Mouse (Mus musculus) neural tube, embryonic 12.5 days (tissue): ENCODE data around the gene Sytl3. TPM values are rescaled to one million over a fixed set of nuclear protein-coding genes. Genes with fewer than 3 reads are reported as not detected.

Experiments
- ATAC-seq: fragments of 200-750 bp; cut with Nextera tagmentation; 2 replicates; pipeline ENCODE4 v1.8.0; 2017; ENCODE audit warnings: low read depth, mild to moderate bottlenecking, moderate TSS enrichment, moderate library complexity; ENCODE audit not compliant: low FRiP score
- H3K27ac ChIP-seq: fragments of 300-500 bp; sonication (generic); 2 replicates; pipeline ENCODE4 v1.5.1; 2016
- H3K27me3 ChIP-seq: fragments of 300-500 bp; sonication (generic); replicated peaks from 2 replicates; pipeline ENCODE4 v1.6.1; 2016; ENCODE audit warnings: mild to moderate bottlenecking
- H3K36me3 ChIP-seq: fragments of 300-500 bp; sonication (generic); 2 replicates; pipeline ENCODE4 v1.6.1; 2016; ENCODE audit warnings: mild to moderate bottlenecking
- H3K4me1 ChIP-seq: fragments of 300-500 bp; sonication (generic); 2 replicates; pipeline ENCODE4 v1.6.1; 2016
- H3K4me2 ChIP-seq: fragments of 300-500 bp; sonication (generic); replicated peaks from 2 replicates; pipeline ENCODE4 v1.6.1; 2016; ENCODE audit warnings: mild to moderate bottlenecking
- H3K4me3 ChIP-seq: fragments of 300-500 bp; sonication (generic); 2 replicates; pipeline ENCODE4 v1.5.1; 2016
- H3K9ac ChIP-seq: fragments of 300-500 bp; sonication (generic); 2 replicates; pipeline ENCODE4 v1.6.1; 2016; ENCODE audit warnings: mild to moderate bottlenecking
- H3K9me3 ChIP-seq: fragments of 300-500 bp; sonication (generic); 2 replicates; pipeline ENCODE4 v1.6.1; 2016; ENCODE audit warnings: mild to moderate bottlenecking
- WGBS: fragments of 180-500 bp; shearing (Covaris S2); methylation state at CpG from one replicate; pipeline ENCODE4 v1.1.7; 2016; 5-methylcytosine and 5-hydroxymethylcytosine counted together
- polyA plus RNA-seq: library from polyadenylated mRNA; unstranded; fragments of >200 nt; fragmentation: Nextera tagmentation; extraction: Ambion mirVana; gene quantifications from 2 replicates; pipeline ENCODE4 v1.2.1, GENCODE M21; 2016

Sytl3 gene
- polyA plus RNA-seq, 1 experiment from 2014 or later, result 0.16 TPM

DNA sequence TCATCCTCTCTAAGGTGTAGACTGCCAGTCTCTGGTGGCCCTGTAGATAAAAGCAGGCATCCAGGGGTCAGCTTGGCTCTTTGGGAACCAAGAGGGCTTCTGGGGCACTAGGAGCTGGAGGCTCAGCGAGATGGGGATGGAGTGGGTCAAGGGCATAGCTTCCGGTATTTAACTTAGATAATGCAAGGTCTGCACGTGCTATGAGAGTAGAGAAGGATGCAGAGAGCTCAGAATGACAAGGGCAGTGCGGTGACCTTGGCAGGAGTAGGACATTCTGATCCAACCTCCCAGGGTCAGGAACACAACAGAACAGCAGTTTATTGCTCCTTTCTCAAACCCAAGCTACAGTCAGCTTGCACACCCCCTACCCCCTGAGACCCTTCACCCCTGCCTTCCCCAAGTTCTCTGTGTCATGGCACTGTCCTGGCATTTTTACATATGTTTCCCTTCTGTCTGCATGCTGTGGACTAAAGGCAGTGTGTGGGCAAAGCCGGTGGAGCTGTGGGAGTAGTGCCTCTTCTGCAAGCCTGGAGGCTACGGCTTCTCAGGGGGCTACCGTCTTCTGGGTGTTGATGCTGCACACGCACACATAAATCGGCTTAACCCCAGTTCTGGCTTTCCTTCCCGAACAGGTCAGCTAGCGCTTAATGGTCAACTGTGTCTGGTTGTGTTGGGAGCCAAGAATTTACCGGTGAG, 76.0 kb downstream of the Sytl3 start:
- Histone ChIP-seq H3K4me1 (peaks cover 5% of the 10 kb centered on the region; the same call in 1 of the 2 replicates), H3K4me3 (no peak overlapping the region), H3K9me3 (no peaks in the 10 kb centered on the region), H3K36me3 (peaks cover 16% of the 10 kb centered on the region), H3K9ac (no peak overlapping the region), H3K4me2 (no peak overlapping the region), H3K27ac (no peak overlapping the region), H3K27me3 (no peaks in the 10 kb centered on the region)
- no peak for ATAC-seq
- WGBS, result 93% methylated on average over 12 of the region's 12 CpGs

DNA sequence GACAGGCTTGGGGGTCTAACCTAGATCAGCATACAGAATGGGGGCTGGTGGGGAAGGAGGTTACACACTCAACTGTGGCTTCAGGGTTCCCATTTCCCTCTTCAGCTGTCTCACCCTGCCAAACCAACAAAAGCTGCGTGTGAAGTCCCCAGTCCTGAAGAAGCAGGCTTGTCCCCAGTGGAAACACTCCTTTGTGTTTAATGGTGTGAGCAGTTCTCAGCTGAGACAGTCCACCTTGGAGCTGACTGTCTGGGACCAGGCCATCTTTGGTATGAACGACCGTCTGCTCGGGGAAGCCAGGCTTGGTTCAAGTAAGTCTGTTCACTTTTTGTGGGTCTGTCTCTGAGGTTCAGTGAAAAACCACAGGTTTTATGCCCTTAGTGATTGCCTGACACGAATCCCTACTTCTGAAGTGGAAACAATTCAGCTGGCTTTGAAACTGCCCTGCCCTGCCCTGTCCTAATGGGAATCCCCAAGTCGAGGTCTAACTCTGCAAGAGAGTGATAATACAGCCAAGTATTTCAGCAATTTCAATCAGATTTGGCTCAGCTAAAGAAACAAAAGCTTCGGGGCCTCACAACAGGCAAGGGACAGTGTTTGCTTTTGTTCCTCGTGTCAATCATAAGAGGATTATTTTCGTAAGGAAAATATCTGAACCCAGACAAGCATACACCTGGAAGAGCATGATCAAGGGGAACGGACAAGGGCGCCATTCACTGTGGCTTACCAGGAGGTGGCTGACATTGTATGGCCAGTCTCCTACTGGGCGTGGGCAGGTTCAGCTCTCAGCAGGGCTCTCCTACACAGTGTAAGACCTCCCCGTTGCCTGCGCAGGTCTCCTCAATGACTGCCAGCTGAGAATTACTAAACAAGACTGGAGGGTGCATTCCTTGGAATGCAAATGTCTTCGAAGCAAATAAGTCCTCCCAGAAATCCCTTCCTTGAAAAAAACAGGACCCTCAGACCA, 77.7 kb downstream of the Sytl3 start:
- H3K27ac ChIP-seq, result no peak overlapping the region
- no peak for ATAC-seq
- H3K4me2 ChIP-seq, result no peak overlapping the region
- H3K36me3 ChIP-seq, result peaks cover 31% of the 10 kb centered on the region
- H3K27me3 ChIP-seq, result no peaks in the 10 kb centered on the region
- no peaks in the 10 kb centered on the region for H3K9me3 ChIP-seq
- H3K4me1 ChIP-seq, result peaks cover 16% of the 10 kb centered on the region
- 40% methylated on average over 15 of the region's 15 CpGs for WGBS
- H3K4me3 ChIP-seq, result no peak overlapping the region
- no peak overlapping the region for H3K9ac ChIP-seq

DNA sequence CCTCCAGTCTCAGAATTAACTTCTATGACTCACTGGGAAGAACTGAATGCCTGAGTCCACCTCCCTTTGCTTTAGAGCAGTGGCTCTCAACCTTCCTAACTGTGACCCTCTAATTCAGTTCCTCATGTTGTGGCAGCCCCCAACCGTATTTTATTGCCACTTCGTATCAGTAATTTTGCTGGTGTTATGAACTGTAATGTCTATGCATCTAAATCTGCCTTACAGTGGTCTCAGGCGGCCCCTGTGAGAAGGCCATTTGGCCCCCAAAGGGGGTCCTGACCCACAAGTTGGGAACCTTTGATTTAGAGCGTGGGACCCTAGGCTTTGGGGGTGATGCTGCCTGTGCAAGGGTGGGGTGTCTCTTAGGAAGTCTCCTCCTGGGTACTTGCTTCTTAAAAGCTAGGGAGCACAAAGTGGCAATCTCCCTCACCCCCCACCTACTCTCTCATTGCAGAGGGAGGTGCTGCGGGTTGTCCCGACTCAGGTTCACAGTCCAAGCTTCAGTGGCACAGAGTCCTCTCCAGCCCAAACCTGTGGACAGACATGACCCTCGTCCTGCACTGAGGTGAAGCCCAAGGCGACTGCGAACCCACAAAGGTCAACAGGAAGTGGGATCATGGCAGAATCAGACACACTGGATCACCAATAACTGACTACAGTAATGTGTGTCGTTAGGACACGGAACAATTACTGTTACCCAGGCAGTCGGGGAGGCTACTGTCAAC, 78.5 kb downstream of the Sytl3 start:
- H3K9me3 ChIP-seq, result no peaks in the 10 kb centered on the region
- H3K9ac ChIP-seq, result no peak overlapping the region
- peaks cover 35% of the 10 kb centered on the region for H3K36me3 ChIP-seq
- H3K4me3 ChIP-seq, result no peak overlapping the region
- peaks cover 25% of the 10 kb centered on the region for H3K4me1 ChIP-seq
- no peak overlapping the region for H3K4me2 ChIP-seq
- no peak for ATAC-seq
- WGBS, result 77% methylated on average over 12 of the region's 12 CpGs
- no peak overlapping the region for H3K27ac ChIP-seq
- no peaks in the 10 kb centered on the region for H3K27me3 ChIP-seq

DNA sequence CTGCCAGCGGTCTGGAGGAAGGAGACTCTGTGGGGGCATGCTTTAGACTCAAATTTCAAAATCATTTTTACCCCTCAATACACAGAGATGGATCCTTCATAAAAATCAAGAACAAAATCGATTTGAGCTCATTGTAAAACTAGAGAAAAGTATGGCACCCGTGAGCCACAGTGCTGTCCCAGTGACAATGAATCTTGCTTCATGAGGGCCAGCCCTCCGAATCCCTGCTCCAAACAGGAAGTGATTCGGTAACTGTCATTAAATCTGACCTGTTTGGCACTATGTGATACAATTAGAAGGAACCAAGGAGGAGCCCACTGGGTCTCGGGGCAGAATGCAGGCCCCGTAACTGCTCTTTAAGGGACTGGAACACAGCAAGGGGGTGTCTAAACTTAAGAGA, 79.9 kb downstream of the Sytl3 start:
- Histone ChIP-seq H3K36me3 (peaks cover 39% of the 10 kb centered on the region), H3K4me1 (peaks cover 32% of the 10 kb centered on the region), H3K9me3 (no peaks in the 10 kb centered on the region), H3K4me2 (no peak overlapping the region), H3K27me3 (no peaks in the 10 kb centered on the region), H3K4me3 (no peak overlapping the region), H3K9ac (no peak overlapping the region), H3K27ac (no peak overlapping the region)
- no peak for ATAC-seq
- 89% methylated on average over 7 of the region's 7 CpGs for WGBS

DNA sequence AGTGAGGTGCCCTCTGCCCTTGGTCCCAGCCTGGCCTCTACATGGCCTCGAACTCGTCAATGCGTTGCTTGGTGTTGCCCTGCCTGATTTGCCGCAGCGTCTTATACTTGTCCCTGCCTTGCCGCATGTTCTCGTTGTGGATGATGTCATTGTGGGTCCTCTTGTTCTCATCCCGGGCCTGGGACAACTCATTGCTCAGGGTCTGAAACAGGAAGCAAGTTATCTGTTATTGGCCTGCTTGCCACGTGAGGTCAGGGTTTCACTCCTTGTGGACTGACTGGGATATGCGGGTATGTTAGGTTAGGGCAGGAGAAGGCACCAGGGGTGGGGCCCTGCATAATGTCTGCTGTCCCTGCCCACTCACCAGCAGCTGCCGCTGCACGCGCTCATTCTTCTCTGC, 80.4 kb downstream of the Sytl3 start:
- H3K4me1 ChIP-seq, result peaks cover 34% of the 10 kb centered on the region

DNA sequence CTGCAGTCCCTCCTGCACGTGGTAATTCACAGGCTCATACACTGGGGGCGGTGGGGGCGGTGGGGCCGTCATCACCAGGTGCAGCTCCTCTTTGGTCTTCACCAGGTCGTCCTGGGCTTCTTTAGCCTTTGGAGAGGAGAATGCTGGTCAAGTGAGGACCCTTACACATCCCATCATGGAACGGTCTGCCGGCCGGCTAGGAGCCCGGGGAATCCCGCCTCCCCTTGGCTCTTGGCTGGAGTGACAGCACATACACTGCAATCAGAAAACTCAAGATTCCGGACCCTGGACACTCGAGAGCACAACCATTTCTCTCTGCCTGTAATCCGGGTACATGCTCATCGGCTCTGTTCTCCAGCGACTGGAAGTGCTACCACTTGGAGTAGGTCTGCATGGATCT, 80.9 kb downstream of the Sytl3 start:
- no peak overlapping the region for H3K27ac ChIP-seq
- no peak for ATAC-seq

More for the DNA sequence above, 80.4 kb downstream of the Sytl3 start:
- Histone ChIP-seq H3K9ac (no peak overlapping the region), H3K36me3 (peaks cover 39% of the 10 kb centered on the region), H3K27ac (no peak overlapping the region), H3K27me3 (no peaks in the 10 kb centered on the region), H3K4me3 (no peak overlapping the region), H3K4me2 (no peak overlapping the region), H3K9me3 (no peaks in the 10 kb centered on the region)
- ATAC-seq, result no peak
- WGBS, result 93% methylated on average over 13 of the region's 13 CpGs

DNA sequence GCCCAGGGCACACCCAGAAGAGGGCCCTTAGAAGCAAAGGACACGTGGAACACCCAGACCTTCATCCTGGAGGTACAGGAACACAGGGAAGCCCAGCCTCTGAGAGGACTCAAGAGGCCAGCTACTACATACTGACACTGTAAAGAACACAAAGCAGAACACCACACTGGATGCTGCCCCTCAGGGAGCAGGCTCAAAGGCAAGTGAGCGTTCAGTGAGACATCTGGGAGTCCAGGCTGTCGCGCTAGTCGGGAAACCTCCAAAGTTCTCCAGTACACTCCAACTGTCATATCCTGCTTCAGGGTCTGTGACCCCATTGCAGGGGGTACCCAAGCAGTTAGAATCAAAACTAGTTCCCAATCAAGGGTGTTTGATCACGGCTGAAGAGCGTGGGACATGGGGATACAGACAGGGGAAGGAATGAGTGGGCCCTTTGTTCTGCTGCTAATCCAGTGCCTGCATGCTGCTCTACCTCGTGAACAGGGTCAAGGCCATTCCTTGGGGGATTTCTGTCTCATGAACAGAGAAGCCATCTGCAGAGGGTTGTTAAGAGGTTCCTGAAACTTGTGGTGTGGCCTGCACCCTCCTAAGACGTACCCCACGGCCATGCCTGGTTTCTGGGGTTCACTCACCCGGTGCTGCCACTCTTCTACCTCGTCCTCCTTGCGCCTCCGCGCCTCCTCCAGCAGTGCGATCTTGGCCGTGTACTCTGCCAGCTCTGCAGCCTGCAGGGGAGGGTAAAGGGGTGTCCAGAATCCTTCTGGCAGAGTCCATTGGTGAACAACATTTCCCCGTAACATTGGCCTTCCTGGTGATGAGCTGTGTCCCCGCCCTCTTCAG, 81.7 kb downstream of the Sytl3 start:
- no peak overlapping the region for H3K4me2 ChIP-seq
- no peaks in the 10 kb centered on the region for H3K9me3 ChIP-seq
- no peak overlapping the region for H3K27ac ChIP-seq
- H3K36me3 ChIP-seq, result peaks cover 42% of the 10 kb centered on the region
- H3K27me3 ChIP-seq, result no peaks in the 10 kb centered on the region
- 80% methylated on average over 19 of the region's 19 CpGs for WGBS
- no peak overlapping the region for H3K9ac ChIP-seq
- H3K4me1 ChIP-seq, result peaks cover 36% of the 10 kb centered on the region
- no peak for ATAC-seq
- no peak overlapping the region for H3K4me3 ChIP-seq

More for the DNA sequence above, 80.9 kb downstream of the Sytl3 start:
- Histone ChIP-seq H3K27me3 (no peaks in the 10 kb centered on the region), H3K36me3 (peaks cover 39% of the 10 kb centered on the region), H3K4me3 (no peak overlapping the region), H3K9ac (no peak overlapping the region), H3K4me1 (peaks cover 34% of the 10 kb centered on the region), H3K4me2 (no peak overlapping the region), H3K9me3 (no peaks in the 10 kb centered on the region)
- WGBS, result 94% methylated on average over 15 of the region's 15 CpGs

DNA sequence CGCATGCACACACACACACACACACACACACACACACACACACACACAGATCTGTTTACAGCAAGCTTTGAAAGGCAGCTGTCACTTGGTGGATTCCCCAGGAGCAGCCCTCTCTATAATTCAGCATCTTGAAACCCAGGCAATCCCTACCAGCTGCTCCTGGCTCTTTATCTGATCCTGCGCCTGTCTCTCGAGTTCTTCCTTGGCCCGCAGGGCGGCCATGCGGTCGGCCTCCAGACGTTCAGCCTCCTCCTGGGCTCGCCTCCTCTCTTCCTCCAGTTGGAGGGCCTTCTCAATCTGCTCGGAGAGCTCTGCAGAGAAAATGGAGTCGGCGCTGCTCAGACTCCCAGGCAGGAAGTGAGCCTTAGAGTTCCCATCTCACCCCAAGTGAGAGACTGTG, 82.4 kb downstream of the Sytl3 start:
- peaks cover 42% of the 10 kb centered on the region for H3K36me3 ChIP-seq
- no peak overlapping the region for H3K4me3 ChIP-seq
- H3K4me1 ChIP-seq, result peaks cover 44% of the 10 kb centered on the region
- no peak overlapping the region for H3K4me2 ChIP-seq
- H3K27ac ChIP-seq, result no peak overlapping the region
- H3K27me3 ChIP-seq, result no peaks in the 10 kb centered on the region
- no peaks in the 10 kb centered on the region for H3K9me3 ChIP-seq
- H3K9ac ChIP-seq, result no peak overlapping the region
- WGBS, result 86% methylated on average over 12 of the region's 12 CpGs
- ATAC-seq, result no peak

DNA sequence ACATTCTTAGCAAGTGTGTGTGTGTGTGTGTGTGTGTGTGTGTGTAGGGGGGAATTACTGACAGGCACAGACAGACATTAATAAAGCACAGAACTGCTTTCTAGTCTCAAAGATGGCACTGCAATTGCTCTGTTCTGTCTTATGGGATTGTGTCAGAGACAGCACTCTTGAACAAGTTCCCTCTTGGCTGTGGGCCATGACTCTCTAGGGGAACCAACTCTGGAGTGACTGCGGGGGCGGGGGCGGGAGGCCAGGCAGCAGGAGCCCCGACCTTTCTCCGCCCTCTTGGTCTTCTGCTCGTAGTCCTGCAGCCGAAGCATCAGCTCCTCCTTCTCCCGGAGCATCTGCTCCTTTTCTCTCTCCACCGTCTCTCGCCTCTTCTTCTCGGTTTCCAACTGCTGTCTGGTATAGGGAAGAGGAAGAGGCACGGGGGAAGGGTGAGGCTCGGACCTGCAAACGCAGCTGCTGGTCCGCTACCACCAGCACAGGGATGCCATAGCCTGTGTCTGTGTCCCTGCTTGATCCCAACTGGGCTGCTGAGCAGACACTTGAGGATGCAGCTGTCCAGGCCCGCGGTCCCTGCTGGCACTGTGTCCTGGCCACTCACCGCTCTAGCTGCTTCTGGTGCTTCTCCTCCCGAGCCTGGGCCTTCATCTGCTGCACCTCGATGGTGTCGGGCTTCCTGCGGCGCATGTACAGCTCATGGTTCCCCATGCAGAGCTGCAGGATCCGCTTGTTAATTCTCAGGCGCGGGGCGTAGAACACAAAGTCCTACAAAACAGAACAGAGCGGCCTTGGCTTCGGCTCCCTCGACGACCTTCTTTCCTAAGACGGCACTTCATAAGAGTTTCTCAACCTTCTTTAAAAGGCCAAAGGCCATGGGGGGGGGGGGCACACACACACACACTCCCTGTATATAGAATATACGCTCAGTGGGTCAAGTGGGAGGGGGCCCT, 83.5 kb downstream of the Sytl3 start:
- H3K36me3 ChIP-seq, result peaks cover 45% of the 10 kb centered on the region
- H3K9me3 ChIP-seq, result no peaks in the 10 kb centered on the region
- H3K4me1 ChIP-seq, result peaks cover 49% of the 10 kb centered on the region
- peak overlapping the region; percentile 26 for H3K27ac ChIP-seq
- H3K4me3 ChIP-seq, result no peak overlapping the region
- no peak overlapping the region for H3K9ac ChIP-seq
- no peaks in the 10 kb centered on the region for H3K27me3 ChIP-seq
- H3K4me2 ChIP-seq, result no peak overlapping the region
- no peak for ATAC-seq
- WGBS, result 73% methylated on average over 33 of the region's 33 CpGs

DNA sequence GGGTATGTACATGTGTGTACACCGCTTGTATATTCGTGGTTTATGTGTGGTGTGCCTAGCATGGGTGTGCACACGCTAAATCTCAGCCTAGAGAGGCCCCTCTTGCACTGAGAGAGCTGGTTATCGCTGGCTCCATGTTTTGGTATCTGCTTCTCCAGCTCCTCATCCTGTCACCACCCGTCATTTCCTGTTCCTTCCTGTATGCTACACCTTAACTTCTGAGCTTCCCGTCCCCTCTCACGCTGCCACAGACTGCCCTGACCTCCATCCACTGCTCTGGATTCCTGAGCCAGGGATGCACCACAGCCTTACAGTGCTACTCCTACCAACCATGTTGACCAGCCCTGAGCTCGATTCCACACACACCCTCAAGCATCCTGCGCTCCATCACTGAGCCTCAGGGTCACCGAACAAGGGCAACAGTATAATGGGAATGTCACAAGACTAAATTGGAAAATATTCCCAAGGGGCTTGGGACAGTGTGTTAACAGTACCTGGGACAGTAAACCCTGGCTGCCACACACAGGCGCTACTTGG, 84.2 kb downstream of the Sytl3 start:
- Histone ChIP-seq H3K36me3 (peaks cover 44% of the 10 kb centered on the region), H3K4me3 (no peak overlapping the region), H3K4me2 (no peak overlapping the region), H3K9ac (no peak overlapping the region), H3K9me3 (no peaks in the 10 kb centered on the region), H3K27me3 (no peaks in the 10 kb centered on the region), H3K27ac (no peak overlapping the region), H3K4me1 (peaks cover 53% of the 10 kb centered on the region)
- WGBS, result 90% methylated on average over 11 of the region's 11 CpGs
- ATAC-seq, result no peak
